Mouse (Mus musculus): ENCODE measurements around the gene Gns.

Gene Gns

DNA sequence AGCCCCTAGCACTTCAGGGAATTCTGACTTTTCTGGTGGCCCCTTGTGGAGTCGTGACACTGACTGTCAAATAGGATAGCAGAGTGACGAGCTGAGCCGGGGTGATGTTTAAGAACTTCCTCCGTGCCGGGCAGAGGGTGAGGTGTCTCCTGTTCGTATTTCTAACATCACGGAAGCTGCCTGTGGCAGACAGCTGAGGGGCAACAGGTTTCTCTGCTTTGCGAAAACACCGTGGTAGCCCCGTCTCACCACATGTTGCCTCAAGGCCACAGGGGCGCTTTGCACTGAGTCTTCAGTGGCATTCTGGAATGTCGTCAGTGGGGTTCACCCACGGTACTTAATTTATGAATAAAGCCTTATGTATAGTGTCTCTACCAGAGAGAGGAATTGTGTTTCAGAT, 2.4 kb downstream of the Gns start:
- DNase-seq: no peak

DNA sequence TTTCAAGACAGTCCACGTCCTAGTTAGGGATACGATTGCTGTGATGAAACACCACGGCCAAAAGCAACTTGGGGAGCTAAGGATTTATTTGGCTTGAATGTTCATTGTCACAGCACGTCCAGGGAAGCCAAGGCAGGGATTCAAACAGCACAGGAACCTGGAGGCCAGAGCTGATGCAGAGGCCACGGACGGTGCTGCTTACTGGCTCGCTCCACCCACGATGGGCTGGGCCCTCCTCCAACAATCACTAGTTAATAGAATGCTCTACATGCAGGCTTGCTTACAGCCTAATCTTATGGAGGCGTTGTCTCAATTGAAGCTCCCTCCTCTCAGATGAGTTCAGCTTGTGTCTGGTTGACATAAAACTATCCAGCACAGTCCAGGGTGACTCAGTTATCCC, 2.9 kb downstream of the Gns start:
- DNase-seq: no peak

DNA sequence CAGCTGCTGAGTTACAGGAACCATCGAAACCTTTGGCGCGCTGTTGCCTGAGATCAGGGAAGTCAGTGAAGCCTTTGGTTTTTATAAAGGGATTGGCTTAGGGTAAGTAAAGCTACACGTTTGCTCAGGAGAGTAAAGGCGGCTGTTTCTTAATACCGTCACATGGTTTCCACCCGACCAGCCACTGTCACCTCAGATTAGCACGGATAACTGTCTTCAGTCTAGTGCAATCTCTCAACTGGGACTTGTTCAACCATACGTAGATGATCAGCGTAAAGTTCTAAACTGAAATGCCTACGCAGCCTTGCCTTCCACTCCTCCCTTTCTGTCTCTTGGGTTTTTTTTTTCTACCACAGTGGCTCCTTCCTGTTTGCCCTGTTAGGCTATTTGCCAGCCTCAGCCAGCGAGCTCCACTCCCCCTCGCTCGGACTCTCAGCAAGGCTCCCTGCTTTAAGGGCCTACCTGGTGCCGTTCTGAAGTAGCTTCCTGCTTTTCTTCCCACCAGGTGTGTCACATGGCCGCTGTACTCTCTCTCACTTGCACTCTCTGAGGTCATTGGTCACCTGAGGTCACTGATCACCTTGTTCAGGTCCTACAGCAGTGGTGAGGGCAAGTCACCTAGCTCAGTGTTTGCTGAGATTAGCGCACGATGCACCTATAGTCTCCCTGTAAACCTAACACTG, 4.0 kb downstream of the Gns start:
- no peak for DNase-seq

DNA sequence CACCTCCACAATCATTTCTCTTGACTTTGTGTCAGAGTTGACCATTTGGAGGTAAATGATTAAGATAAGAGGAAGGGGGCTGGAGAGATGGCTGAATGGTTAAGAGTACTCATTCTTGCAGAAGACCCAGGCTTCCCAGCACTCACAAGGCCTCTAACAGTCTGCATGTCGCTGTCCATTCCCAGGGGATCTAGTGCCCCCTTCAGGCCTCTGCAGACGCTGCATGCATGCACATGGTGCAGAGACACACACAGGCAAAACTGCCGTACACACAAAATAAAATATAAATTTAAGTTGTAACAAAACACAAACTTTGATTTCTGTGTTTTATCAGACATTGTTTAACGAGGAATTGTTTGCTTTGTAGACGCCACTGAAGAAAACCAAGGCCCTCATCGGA, 5.9 kb downstream of the Gns start:
- peak; percentile 56 to 57 for DNase-seq

DNA sequence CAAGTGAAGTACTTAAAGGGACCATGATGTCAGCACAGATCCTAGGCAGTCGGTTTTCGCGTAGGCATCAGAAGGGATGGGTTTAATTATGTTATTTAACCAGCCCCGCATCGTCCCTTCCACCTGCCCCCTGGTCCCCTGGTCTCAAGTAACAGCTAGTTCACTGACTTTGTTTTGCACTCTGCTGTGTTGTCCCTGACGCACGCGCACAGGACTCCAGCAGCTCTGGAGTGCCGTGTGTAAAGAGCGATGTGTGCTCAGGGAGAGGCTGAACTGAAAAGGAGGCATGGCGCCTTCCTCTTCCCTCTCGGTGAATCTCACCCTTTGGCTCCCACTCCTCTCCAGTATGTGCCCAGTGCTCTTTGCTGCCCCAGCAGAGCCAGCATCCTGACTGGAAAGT, 9.1 kb downstream of the Gns start:
- DNase-seq: no peak

DNA sequence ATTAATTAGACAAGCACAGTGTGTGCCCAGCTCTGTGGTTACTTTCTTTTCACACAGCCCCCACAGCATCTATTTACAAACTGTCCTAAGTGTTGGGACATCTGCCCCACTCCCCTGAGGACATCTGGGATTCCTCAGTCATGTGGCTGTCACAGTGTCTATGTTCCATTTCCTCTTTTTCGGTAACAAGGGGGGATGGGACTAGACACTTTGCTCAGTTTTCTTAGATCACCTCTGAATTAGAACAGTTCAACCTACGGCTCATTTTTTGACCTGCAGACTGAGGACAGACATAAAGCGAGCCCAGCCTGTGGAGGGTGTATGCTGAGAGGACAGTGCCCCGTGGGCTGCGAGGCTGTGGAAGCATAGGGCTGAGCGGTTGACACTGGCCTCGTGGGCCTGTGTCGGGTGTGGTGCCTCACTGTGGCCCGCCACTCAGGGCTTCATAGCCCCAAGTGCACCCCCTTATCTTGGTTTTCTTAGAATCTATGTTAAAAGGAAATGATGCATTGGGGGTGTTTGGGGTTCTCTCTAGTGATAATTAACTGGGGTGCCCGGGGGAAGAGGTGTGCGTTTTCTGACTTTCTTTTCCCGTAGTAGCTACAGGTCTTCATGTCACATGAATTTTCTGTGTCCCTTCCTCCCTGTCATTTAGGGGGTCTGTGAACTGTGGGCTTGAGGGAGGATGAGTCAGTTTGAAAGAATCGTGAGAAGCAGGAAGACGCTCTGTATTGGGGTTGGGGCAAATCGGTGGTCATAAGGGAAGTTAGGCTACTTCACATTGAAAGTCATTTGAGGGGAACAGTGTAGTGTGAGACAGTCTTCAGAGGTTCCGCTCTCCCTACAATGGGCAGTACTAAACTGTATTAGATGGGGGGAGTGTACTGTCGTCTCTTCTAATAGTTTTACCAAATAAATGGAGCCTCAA, 10.1 kb downstream of the Gns start:
- peak; percentile 69 to 76 for DNase-seq

DNA sequence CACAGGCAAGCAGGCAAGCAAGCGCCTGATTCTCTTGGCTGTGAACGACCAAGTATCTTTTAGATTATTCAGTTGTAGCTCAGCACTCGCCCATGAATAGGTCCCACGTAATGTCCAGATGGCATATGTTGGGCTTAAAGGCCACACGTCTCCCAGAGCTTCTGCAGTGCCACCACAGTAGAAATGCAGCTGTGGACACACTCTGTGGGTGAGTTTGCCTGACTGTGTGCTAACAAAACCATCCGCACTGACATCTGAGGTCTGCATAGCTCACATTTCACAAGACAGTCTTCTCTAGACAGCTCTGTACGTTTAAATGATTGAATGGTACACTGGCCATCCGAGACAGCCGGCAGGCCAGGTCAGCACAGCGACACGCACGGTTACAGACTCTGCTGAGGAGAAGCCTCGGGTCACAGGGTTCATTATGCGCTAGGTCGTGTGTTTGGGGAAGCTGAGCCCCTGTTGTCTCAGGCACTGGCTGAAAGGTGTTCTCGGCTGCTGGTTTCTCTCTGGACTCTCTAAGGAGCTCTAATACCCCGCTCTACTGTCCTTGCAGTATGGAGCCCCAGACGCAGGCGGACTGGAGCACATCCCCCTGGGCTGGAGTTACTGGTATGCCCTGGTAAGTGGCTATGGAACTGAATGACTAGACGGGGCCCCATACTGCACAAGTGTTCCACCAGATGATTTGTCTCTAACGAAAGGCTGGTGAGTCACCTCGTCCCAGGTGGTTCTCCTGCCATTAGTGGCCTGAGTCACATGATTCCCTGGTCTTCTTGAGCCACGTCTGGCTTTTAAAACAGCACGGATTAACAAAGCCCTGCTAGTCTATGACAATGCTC, 11.0 kb downstream of the Gns start:
- DNase-seq: peak; percentile 36 to 41

DNA sequence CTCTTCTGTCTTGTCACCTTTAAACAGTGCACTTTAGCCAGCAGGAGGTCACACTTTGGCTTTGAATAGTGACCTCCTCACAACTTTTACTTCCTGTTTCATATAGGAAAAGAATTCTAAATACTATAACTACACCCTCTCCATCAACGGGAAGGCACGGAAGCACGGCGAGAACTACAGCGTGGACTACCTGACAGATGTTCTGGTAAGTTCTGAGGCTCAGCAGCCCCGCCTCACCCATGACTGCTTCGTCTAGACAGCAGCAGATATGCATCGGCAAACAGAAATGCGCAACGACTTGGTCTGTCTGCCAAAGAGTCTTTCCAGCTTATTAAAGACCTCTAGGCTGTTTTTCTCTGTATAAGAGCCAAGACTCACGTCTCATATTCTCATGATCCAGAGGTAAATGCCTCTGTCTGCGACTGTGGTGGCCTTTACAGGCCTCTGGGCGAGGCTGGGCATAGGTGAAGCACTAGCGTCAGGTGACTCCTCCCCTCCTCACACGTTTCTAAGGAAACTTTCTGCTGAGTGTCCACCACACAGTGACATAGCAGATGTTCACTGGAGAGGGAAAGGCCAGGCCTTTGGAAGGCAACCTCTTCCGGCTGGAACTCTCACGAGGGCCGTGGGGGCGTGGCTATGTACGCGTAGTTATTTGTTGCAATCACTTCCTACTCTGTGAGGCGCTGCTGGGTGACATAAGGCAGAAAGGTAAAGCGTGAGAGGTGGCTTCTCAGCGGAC, 11.8 kb downstream of the Gns start:
- peak in 1 of 2 experiments; percentile 46 for DNase-seq

DNA sequence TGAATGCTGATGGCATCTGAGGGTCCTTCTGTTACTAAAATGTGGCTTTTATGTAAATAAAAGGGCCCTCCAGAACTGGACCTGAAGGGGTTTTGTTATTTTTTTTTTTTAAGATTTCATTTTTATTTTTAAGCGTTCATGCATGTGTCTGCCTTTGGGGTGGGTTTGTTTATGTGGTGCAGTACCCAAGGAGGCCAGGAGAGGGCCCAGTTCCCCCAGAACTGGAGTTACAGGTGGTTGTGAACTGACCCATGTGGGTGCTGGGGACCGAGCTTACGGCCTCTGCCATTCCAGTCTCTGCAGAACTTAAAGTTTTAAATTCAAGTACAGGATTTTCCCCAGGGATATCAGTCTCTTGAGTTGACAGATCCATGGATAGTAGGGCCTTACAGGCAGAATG, 14.5 kb downstream of the Gns start:
- DNase-seq: peak; percentile 46 to 56

DNA sequence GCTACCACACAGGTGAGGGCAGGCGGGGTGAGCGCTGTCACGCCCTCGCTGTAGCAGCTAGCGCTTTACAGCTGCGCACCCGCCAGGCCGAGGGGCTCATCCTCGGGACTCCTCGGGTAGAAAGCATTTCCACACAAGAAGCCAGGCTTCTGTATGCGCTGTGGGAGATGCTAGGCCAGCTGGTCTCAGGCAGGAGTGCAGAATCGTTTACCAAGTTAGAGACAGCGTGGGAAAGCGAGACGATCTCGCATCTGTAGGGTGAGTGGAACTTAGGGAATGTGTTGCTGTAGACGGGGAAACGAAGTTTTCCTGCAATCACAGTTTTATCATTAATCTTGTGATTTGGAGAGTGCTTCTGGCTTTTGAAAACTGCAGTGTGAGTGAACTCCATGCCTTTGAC, 16.4 kb downstream of the Gns start:
- no peak for DNase-seq

DNA sequence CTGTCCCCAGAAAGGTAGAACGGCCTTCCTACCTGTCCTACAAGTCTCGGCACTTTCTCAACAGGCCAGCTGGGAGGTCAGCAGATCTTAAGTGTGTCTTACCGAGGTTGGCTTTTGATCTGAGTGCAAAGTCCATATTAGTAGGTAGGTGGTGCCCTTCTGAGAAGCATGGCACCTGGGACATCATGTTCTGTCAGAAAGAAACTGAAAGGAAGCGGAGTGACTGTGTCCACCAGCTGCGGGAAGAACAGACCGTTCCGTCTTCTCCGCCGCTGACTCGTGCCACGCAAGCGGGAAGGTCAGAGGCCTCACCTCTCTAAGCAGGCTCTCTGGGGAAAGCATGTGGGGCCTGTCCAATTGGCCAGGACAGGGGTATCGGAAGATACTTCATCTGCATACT, 19.8 kb downstream of the Gns start:
- no peak for DNase-seq

DNA sequence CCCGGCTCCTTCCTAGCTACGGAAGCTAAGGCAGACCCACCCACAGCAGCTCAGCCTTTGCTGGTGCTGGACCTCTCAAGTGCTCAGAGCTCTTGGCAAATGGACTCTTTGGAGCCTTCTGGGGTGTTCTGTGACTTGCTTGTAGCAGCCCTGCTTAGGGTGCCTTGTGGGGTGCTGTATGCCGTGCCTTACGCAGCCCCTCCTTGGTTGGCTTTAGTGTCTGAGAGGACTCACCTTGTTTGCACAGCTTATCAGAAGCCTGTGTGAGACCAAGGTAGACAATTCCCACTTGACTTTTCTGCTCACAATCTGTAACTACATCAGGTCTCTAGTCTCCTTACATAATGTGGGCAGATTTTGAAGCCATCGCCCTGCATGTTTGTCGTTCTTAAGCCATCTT, 20.8 kb downstream of the Gns start:
- DNase-seq: no peak

DNA sequence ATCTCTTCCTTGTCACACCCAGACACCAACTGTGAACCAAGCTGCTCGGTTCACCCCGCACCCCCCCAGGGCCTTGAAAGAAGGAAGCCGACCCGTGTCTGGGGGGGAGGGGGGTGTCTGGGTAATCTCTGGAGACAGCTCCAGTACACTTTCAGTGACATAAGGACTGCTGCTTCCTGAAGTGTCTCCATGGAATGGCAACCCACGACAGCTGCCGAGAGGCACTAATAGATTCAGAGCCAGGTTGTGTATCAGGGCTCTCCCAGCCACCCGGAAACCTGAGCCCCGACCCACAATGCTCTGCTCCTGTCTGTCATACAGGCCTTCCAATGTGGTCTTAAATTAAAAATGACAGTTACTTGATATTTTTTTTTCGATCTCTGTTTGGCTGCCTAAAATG, 21.5 kb downstream of the Gns start:
- no peak for DNase-seq

DNA sequence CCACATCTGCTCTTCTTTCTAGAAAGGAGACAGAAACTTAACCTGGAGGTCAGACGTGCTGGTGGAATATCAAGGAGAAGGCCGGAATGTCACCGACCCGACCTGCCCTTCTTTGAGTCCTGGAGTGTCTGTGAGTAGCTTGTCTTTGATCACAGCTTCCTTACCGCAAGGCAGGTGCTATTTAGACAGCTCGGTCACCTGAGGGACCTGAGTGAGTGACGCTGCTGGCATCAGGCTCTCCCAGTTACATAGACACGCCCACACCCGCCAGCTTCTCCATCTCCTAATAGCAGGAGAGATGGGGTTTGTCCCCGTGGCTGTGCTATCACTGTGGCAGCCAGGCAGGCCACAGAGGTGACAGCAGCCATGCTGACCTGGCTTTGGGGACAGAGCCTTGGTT, 25.7 kb downstream of the Gns start:
- no peak for DNase-seq

DNA sequence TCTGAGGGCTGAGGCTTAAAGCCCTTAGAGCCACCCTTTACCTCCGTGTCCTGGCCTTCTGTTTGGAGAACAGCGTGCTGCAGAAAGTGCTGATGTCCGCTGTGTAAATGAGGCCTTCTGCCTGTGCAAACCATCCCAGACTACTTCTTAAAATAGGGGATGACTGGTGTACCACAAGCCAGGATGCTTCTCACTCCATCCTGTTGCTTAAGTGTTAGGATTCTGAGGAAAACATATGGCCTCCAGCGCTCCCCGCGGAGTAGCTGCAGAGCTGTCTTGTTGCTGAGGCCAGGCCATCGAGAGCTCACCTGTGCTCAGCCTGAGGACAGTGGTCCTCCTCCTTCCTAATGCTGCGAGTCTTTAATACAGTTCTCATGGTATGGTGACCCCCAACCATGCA, 27.0 kb downstream of the Gns start:
- no peak for DNase-seq

DNA sequence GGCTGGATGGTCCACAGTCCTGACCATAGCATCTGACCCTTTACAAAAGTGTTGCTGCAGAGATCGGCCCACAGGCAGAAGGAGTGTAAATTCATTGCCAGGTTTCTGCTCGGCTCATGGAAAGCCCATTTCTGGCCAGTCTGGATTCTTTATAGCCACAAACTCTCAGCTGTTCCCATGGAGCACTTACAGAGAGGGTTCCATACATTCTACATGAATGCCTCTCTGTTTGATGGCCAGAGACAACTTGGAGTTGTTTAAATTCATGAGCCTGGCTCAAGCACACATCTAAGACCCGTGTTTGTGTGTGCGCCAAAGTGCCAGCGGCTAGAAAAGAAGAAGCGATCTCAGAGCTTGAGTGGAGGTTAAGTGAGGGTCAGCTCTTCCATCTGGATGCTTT, 29.4 kb downstream of the Gns start:
- no peak for DNase-seq

DNA sequence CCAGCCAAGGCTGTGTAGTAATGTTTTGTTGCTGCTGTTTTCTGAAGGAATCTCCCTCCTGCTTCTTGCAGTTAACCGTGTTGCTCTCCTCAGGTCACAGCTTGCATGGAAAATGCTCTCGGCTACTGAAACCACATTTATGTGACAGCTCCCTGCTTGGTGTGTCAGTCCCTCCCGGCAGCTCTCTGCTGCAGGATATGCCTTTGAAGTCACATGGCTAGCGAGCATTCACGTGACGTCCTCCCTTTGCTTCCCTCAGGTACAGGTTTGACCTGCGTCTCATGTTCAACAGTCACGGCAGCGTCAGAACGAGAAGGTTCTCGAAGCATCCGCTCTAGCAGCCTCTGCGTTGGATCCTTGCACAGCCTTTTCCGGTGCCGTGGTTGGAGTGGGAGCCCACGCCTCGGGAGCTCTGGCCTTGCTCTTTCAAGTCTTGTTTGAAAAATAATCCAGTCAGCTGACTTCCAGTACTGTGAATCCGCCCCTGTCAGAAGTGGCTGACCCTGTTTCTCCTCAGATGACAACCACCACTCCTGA, 30.0 kb downstream of the Gns start:
- no peak for DNase-seq

DNA sequence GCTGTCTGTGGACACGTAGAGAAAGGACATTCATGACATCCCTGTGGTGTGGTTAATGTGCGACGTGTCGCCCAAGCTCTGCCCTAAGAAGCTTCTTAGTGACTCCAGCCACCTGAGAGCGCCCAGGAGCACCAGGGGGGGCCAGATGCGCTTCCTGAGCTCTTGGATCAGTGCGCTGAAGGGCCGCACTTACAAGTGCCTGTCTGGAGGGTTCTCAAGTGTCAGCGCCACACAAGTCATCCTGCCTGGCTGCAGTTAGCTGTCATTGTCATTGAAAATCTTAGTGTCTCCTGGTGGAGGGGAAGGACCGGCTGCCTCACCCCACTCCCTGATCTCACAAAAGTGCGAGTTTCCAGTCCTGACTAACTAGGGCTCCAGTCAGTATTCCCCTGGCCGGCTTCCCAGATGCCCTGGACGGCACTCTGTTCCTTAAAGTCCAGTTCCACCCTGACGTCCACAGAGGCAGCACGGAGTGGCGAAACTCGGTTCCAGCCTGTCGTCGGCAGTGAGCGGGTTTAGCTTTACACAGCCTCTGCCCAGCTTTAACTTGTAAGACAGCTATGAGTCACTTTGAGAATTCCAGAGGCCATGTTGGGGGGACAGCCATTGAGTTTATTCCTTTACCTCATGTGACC, 30.8 kb downstream of the Gns start:
- DNase-seq: no peak

DNA sequence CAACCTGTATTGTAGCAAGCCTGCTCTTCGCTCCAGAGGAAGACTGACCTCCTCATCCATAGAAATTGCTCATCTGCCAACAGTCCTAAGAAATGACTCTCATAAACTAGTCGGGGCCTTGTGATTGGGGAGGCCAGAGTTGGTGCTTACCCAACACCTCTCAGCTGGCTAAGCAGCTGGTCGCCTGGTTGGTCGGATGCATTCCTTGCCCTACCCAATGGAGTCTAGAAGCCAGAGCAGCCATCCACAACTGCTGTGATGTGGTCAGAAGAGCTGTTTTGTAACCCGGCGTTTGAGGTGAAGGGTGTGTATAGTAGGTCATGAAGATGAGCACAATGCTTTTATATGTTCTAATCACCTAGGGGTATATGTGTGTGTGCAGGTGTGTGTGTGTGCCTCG, 33.7 kb downstream of the Gns start:
- DNase-seq: no peak

DNA sequence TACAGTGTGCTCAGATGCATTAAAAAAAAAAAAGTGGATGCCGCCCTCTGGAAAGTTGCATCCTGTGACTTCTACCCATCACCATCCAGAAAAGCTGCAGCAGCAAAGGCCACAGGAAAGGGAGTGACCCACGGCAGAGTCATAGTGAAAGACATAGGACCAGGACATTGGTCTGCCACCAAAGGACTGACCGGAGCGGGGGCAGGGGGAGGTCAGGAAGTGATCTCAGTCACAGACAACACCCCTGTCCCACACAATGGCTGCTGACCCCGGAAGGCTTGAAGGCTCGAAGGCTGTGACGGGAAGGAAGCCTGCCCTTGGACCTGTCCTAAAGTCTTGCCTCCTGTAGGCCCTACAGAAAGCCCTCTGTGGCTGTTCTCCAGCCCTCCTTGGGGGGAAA, 36.1 kb downstream of the Gns start:
- DNase-seq: no peak

DNA sequence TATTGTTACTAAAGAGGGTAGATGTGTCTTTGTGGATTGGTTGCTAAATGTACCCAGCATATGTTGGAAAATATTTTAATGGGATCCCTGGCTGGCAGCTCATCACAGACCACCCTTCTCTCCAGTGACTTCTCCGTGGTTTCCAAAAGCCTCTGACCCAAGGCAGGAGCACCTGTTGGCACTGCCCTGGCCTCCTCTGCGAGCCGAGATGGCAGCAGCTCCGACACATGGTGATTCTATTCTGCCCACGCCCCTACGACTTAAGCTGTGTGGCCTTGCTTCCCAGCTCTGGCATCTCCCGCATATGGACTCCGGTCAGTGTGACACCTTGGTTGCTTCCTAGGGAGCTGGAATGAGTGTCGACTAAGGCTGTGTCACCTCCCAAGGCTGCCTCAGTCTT, 38.2 kb downstream of the Gns start:
- DNase-seq: no peak

DNA sequence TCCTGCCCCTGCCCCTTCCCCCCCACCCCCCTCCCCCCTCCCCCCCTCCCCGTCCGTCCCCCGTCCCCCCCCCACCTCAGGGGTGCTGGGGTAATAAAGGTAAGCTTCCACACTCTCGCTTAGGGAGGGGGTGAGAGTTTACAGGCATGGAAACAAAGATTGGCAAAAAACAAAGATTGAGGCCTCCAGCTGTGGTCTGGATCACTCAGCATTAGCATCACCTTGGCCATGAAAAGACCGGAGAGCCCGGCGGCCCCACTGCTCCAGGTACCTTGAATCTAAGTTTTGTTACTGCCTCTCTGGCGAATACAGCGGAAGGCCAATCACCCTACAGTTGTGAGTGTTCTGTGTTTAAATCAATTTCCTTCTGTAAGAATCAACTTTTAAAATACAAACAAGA, 39.1 kb downstream of the Gns start:
- DNase-seq: no peak

Measured in B cell, adult 2 months (primary cell).